In genomic region chr15:79749162-79749561, GRCm38 (mm10) we compare ENCODE assay signal across 32 mouse cellular contexts. TPM values are rescaled to one million over a fixed set of nuclear protein-coding genes. Genes with fewer than 3 reads are reported as not detected.
DNase-seq lines count a peak whose midpoint lies in the region; ATAC-seq lines count a peak whose summit lies in the region.
"Had no signal": no experiment of that assay in that cellular context is flagged by ENCODE, and none has a peak within 500 bp of the region (broad histone marks: within the 10 kb centered on the region; RNA-seq: fewer than 3 reads in every experiment).

No protein-coding gene starts in this region.

- no peaks in the 10 kb centered on the region for H3K27me3 ChIP-seq in midbrain, embryonic 11.5 days (ENCODE audit: control insufficient read depth, insufficient read depth, low read length)
- H3K27me3 ChIP-seq in midbrain, embryonic 16.5 days (ENCODE audit: control insufficient read depth, insufficient read depth, low read depth, low read length), result no peaks in the 10 kb centered on the region
- no peaks in the 10 kb centered on the region for H3K27me3 ChIP-seq in forebrain, embryonic 14.5 days (replicated peaks; ENCODE audit: control insufficient read depth, insufficient read depth, low read length)
- H3K27me3 ChIP-seq: CH12.LX; embryonic facial prominence, embryonic 12.5 days; forebrain, embryonic 15.5 days; hindbrain, embryonic 12.5 days; lung, embryonic 15.5 days had no signal

- H3K36me3 ChIP-seq in midbrain, embryonic 11.5 days (ENCODE audit: control insufficient read depth, insufficient read depth, low read length), result no peaks in the 10 kb centered on the region
- no peaks in the 10 kb centered on the region for H3K36me3 ChIP-seq in midbrain, embryonic 16.5 days (ENCODE audit: control insufficient read depth, insufficient read depth, low read length)
- H3K36me3 ChIP-seq in forebrain, embryonic 14.5 days (ENCODE audit: control insufficient read depth, insufficient read depth, low read length), result no peaks in the 10 kb centered on the region
- H3K36me3 ChIP-seq: embryonic facial prominence, embryonic 12.5 days; forebrain, embryonic 15.5 days; hindbrain, embryonic 12.5 days; lung, embryonic 15.5 days had no signal

- H3K4me3 ChIP-seq in midbrain, embryonic 11.5 days (ENCODE audit: low read depth, low read length), result no peak overlapping the region
- no peak overlapping the region for H3K4me3 ChIP-seq in midbrain, embryonic 16.5 days (ENCODE audit: low read depth, low read length)
- no peak overlapping the region for H3K4me3 ChIP-seq in forebrain, embryonic 14.5 days (ENCODE audit: low read depth, low read length)
- H3K4me3 ChIP-seq: embryonic facial prominence, embryonic 12.5 days; forebrain, embryonic 15.5 days; hindbrain, embryonic 12.5 days; lung, embryonic 15.5 days had no signal

- H3K27ac ChIP-seq in midbrain, embryonic 11.5 days (ENCODE audit: low read depth, low read length), result no peak overlapping the region
- no peak overlapping the region for H3K27ac ChIP-seq in midbrain, embryonic 16.5 days (ENCODE audit: low read length)
- no peak overlapping the region for H3K27ac ChIP-seq in forebrain, embryonic 14.5 days (ENCODE audit: low read depth, low read length)
- H3K27ac ChIP-seq: embryonic facial prominence, embryonic 12.5 days; forebrain, embryonic 15.5 days; hindbrain, embryonic 12.5 days; hindbrain, postnatal 0 days; kidney, postnatal 0 days; liver, embryonic 14.5 days; lung, embryonic 15.5 days had no signal

- WGBS in midbrain, embryonic 11.5 days, result 96% methylated on average over 7 of the region's 7 CpGs
- 92% methylated on average over 7 of the region's 7 CpGs for WGBS in midbrain, embryonic 16.5 days
- WGBS in forebrain, embryonic 14.5 days, result 94% methylated on average over 7 of the region's 7 CpGs

- no peaks in the 10 kb centered on the region for H3K9me3 ChIP-seq in midbrain, embryonic 11.5 days (ENCODE audit: control insufficient read depth, low read length)
- H3K9me3 ChIP-seq in midbrain, embryonic 16.5 days (replicated peaks; ENCODE audit: control insufficient read depth, low read length, poor library complexity, severe bottlenecking), result no peaks in the 10 kb centered on the region
- no peaks in the 10 kb centered on the region for H3K9me3 ChIP-seq in forebrain, embryonic 14.5 days (replicated peaks; ENCODE audit: control insufficient read depth, low read length)
- H3K9me3 ChIP-seq: embryonic facial prominence, embryonic 12.5 days; forebrain, embryonic 15.5 days; hindbrain, embryonic 12.5 days; lung, embryonic 15.5 days had no signal

- no peak overlapping the region for H3K4me2 ChIP-seq in midbrain, embryonic 11.5 days
- no peak overlapping the region for H3K4me2 ChIP-seq in midbrain, embryonic 16.5 days (ENCODE audit: low read length)
- H3K4me2 ChIP-seq in forebrain, embryonic 14.5 days (ENCODE audit: low read length), result no peak overlapping the region
- H3K4me2 ChIP-seq: embryonic facial prominence, embryonic 12.5 days; forebrain, embryonic 15.5 days; heart, embryonic 11.5 days; hindbrain, embryonic 12.5 days; lung, embryonic 15.5 days had no signal

- no peak for ATAC-seq in midbrain, embryonic 11.5 days (ENCODE audit: low FRiP score)
- ATAC-seq in midbrain, embryonic 16.5 days, result no peak
- peak; percentile 48 for ATAC-seq in granulocyte monocyte progenitor cell, adult 5-6 weeks (replicated peaks; ENCODE audit: poor library complexity, severe bottlenecking)
- ATAC-seq in forebrain, embryonic 14.5 days, result no peak
- ATAC-seq: activated CD4-positive, CD25-positive, alpha-beta regulatory T cell, adult 4 months; forebrain, embryonic 15.5 days; hindbrain, postnatal 0 days; intestine, embryonic 16.5 days had no signal

- no peak overlapping the region for H3K9ac ChIP-seq in midbrain, embryonic 11.5 days (ENCODE audit: low read length)
- H3K9ac ChIP-seq in midbrain, embryonic 16.5 days (ENCODE audit: low read depth, low read length), result no peak overlapping the region
- H3K9ac ChIP-seq in forebrain, embryonic 14.5 days (ENCODE audit: low read length), result no peak overlapping the region
- H3K9ac ChIP-seq: embryonic facial prominence, embryonic 12.5 days; forebrain, embryonic 15.5 days; hindbrain, embryonic 12.5 days; liver, embryonic 14.5 days; lung, embryonic 15.5 days had no signal

- no peaks in the 10 kb centered on the region for H3K4me1 ChIP-seq in midbrain, embryonic 11.5 days (ENCODE audit: control insufficient read depth, insufficient read depth, low read length)
- no peaks in the 10 kb centered on the region for H3K4me1 ChIP-seq in midbrain, embryonic 16.5 days (ENCODE audit: control insufficient read depth, insufficient read depth, low read length)
- no peaks in the 10 kb centered on the region for H3K4me1 ChIP-seq in forebrain, embryonic 14.5 days (ENCODE audit: control insufficient read depth, insufficient read depth, low read length)
- H3K4me1 ChIP-seq: embryonic facial prominence, embryonic 12.5 days; forebrain, embryonic 15.5 days; hindbrain, embryonic 12.5 days had no signal

- peak; percentile 61 for DNase-seq in midbrain, embryonic 11.5 days (ENCODE audit: low spot score, missing footprints)
- DNase-seq in thymus, postnatal 25 days, result peak; percentile 31
- no peak for DNase-seq in thymus, postnatal 0 days (ENCODE audit: low spot score)
- DNase-seq in yolk sac, embryonic 10.5 days (ENCODE audit: low spot score), result no peak
- no peak for DNase-seq in forebrain, embryonic 14.5 days (ENCODE audit: low spot score)
- DNase-seq: adrenal gland, adult 2 months; adrenal gland, postnatal 36 days; cerebellum, adult 8-10 months; cerebellum, postnatal 36 days; embryo, embryonic 11 days; heart, postnatal 36 days; kidney, adult 8-10 months; layer of hippocampus, postnatal 36 days; left cerebral cortex, postnatal 4 days; liver; lung, postnatal 36 days; midbrain, embryonic 14.5 days; right cerebral cortex, adult 18-20 months had no signal

RNA-seq across cellular contexts. Expression of gene Sun2, which starts 6.8 kb away (rescaled TPM):
- polyA plus RNA-seq in midbrain, embryonic 11.5 days (2014; fragmentation: Nextera tagmentation; extraction: Ambion mirVana), result 3.0 and 4.2 TPM in 2 replicates
- polyA plus RNA-seq in midbrain, embryonic 16.5 days (2015; fragmentation: Nextera tagmentation; extraction: Ambion mirVana), result 5.7 and 6.0 TPM in 2 replicates
- 12.4 and 18.4 TPM in 2 replicates for polyA plus RNA-seq in thymus, postnatal 0 days (2015; fragmentation: Nextera tagmentation; extraction: Ambion mirVana)
- total RNA-seq in granulocyte monocyte progenitor cell, adult 5-6 weeks (2014; fragmentation: Nextera tagmentation), result 120 and 133 TPM in 2 replicates
- 227 and 268 TPM in 2 replicates for total RNA-seq in granulocyte monocyte progenitor cell, adult 5-6 weeks (2017)
- polyA plus RNA-seq in forebrain, embryonic 14.5 days (2014; fragmentation: Nextera tagmentation; extraction: Ambion mirVana), result 4.8 and 7.6 TPM in 2 replicates

RNA-seq across cellular contexts. Expression of gene Dnal4, which starts 28.5 kb away (rescaled TPM):
- 62.9 and 72.1 TPM in 2 replicates for polyA plus RNA-seq in midbrain, embryonic 11.5 days (2014; fragmentation: Nextera tagmentation; extraction: Ambion mirVana)
- polyA plus RNA-seq in midbrain, embryonic 16.5 days (2015; fragmentation: Nextera tagmentation; extraction: Ambion mirVana), result 69.0 and 76.5 TPM in 2 replicates
- 39.6 and 42.7 TPM in 2 replicates for polyA plus RNA-seq in thymus, postnatal 0 days (2015; fragmentation: Nextera tagmentation; extraction: Ambion mirVana)
- 9.5 and 27.7 TPM in 2 replicates for total RNA-seq in granulocyte monocyte progenitor cell, adult 5-6 weeks (2014; fragmentation: Nextera tagmentation)
- total RNA-seq in granulocyte monocyte progenitor cell, adult 5-6 weeks (2017), result 11.6 and 13.5 TPM in 2 replicates
- 96.1 and 101 TPM in 2 replicates for polyA plus RNA-seq in forebrain, embryonic 14.5 days (2014; fragmentation: Nextera tagmentation; extraction: Ambion mirVana)

RNA-seq across cellular contexts. Expression of gene Nptxr, which starts 55.4 kb away (rescaled TPM):
- 1.3 and 2.1 TPM in 2 replicates for polyA plus RNA-seq in midbrain, embryonic 11.5 days (2014; fragmentation: Nextera tagmentation; extraction: Ambion mirVana)
- polyA plus RNA-seq in midbrain, embryonic 16.5 days (2015; fragmentation: Nextera tagmentation; extraction: Ambion mirVana), result 55.0 and 62.1 TPM in 2 replicates
- 2.0 and 2.3 TPM in 2 replicates for polyA plus RNA-seq in thymus, postnatal 0 days (2015; fragmentation: Nextera tagmentation; extraction: Ambion mirVana)
- total RNA-seq in granulocyte monocyte progenitor cell, adult 5-6 weeks (2014; fragmentation: Nextera tagmentation), result 0.52 and 0.85 TPM in 2 replicates
- 0.04 and 0.31 TPM in 2 replicates for total RNA-seq in granulocyte monocyte progenitor cell, adult 5-6 weeks (2017)
- polyA plus RNA-seq in forebrain, embryonic 14.5 days (2014; fragmentation: Nextera tagmentation; extraction: Ambion mirVana), result 7.6 and 8.5 TPM in 2 replicates
- total RNA-seq: megakaryocyte-erythroid progenitor cell, adult 5-6 weeks had no signal

RNA-seq across cellular contexts. Expression of gene Gtpbp1, which starts 58.5 kb away (rescaled TPM):
- 31.9 and 37.5 TPM in 2 replicates for polyA plus RNA-seq in midbrain, embryonic 11.5 days (2014; fragmentation: Nextera tagmentation; extraction: Ambion mirVana)
- 51.4 and 53.6 TPM in 2 replicates for polyA plus RNA-seq in midbrain, embryonic 16.5 days (2015; fragmentation: Nextera tagmentation; extraction: Ambion mirVana)
- 38.7 and 41.3 TPM in 2 replicates for polyA plus RNA-seq in thymus, postnatal 0 days (2015; fragmentation: Nextera tagmentation; extraction: Ambion mirVana)
- total RNA-seq in granulocyte monocyte progenitor cell, adult 5-6 weeks (2014; fragmentation: Nextera tagmentation), result 45.8 and 52.4 TPM in 2 replicates
- 47.0 and 59.9 TPM in 2 replicates for total RNA-seq in granulocyte monocyte progenitor cell, adult 5-6 weeks (2017)
- 36.2 and 43.5 TPM in 2 replicates for polyA plus RNA-seq in forebrain, embryonic 14.5 days (2014; fragmentation: Nextera tagmentation; extraction: Ambion mirVana)

Comparison
In these comparisons a context has a peak if more than half of its experiments do, and no peak if none do; other contexts are left out.
1. DNase-seq: peak in midbrain, embryonic 11.5 days (single experiment) and thymus, postnatal 25 days (single experiment); none in thymus, postnatal 0 days (single experiment), yolk sac, embryonic 10.5 days (single experiment) and forebrain, embryonic 14.5 days (single experiment).